Mouse (Mus musculus) heart, adult 2 months (tissue): Measurements from ENCODE around the gene Sarnp. TPM values are rescaled to one million over a fixed set of nuclear protein-coding genes. Genes with fewer than 3 reads are reported as not detected.

Source experiments
- DNase-seq, 2 experiments: peaks; one replicate each; pipeline ENCODE4 v3.0.0; 2021
- H3K27ac ChIP-seq: fragments of 200-600 bp; 2 replicates; pipeline ENCODE4 v1.8.1; 2022
- H3K27me3 ChIP-seq: fragments of 200-500 bp; 2 replicates; pipeline ENCODE4 v1.6.1; 2012; ENCODE audit warnings: mild to moderate bottlenecking, low read length, inconsistent platforms, mixed read lengths; ENCODE audit not compliant: control insufficient read depth, insufficient read depth
- H3K36me3 ChIP-seq: fragments of 200-500 bp; 2 replicates; pipeline ENCODE4 v1.6.1; 2012; ENCODE audit warnings: low read length, inconsistent platforms; ENCODE audit not compliant: control insufficient read depth, insufficient read depth
- H3K4me1 ChIP-seq: fragments of 200-500 bp; 2 replicates; pipeline ENCODE4 v1.6.1; 2011; ENCODE audit warnings: low read length; ENCODE audit not compliant: control insufficient read depth, insufficient read depth
- H3K4me3 ChIP-seq: fragments of 200-600 bp; 2 replicates; pipeline ENCODE4 v1.8.1; 2022
- H3K79me2 ChIP-seq: fragments of 200-500 bp; replicated peaks from 2 replicates; pipeline ENCODE4 v1.6.1; 2012; ENCODE audit warnings: mild to moderate bottlenecking, inconsistent platforms, low read length, moderate library complexity, mixed read lengths; ENCODE audit not compliant: control insufficient read depth, insufficient read depth
- H3K9ac ChIP-seq: fragments of 200-500 bp; 2 replicates; pipeline ENCODE4 v1.6.1; 2012; ENCODE audit warnings: low read depth, mild to moderate bottlenecking, control low read depth, inconsistent platforms, low read length, mixed read lengths
- CTCF ChIP-seq: fragments of 200-600 bp; IDR thresholded peaks from 2 replicates; pipeline ENCODE4 v1.8.1; 2022; ENCODE audit warnings: antibody characterized with exemption, mild to moderate bottlenecking, moderate library complexity
- EP300 ChIP-seq: fragments of 200-500 bp; IDR thresholded peaks from 2 replicates; pipeline ENCODE4 v1.6.1; 2011; ENCODE audit warnings: low read depth, low read length, control low read depth; ENCODE audit not compliant: insufficient read depth
- POLR2A ChIP-seq: fragments of 200-500 bp; IDR thresholded peaks from 2 replicates; pipeline ENCODE4 v1.6.1; 2011; ENCODE audit warnings: mild to moderate bottlenecking, low read depth, low read length, control low read depth; ENCODE audit not compliant: insufficient read depth
- WGBS: fragments of 180-500 bp; shearing (Covaris S2); methylation state at CpG from one replicate; pipeline ENCODE4 v1.1.7; 2018; 5-methylcytosine and 5-hydroxymethylcytosine counted together
- intact Hi-C: fragments of 180-260 bp; cut with DNase I; formaldehyde crosslinking; loops from one replicate; pipeline ENCODE4 v1.15.1; 2025
- polyA plus RNA-seq: library from polyadenylated mRNA; depleted of rRNA; stranded (reverse); fragments of >200 nt; gene quantifications from 2 replicates; pipeline ENCODE4 v1.2.3, GENCODE M21; 2012
- total RNA-seq, 2 experiments: library from RNA; stranded (reverse); gene quantifications; 2 replicates each; pipeline ENCODE4 v1.2.3; 2021

The Sarnp gene
- total and polyA plus RNA-seq, 3 experiments = 14.3 to 43.4 (median 37.2) TPM

GRCm38 (mm10) chr10:128904812-128905211 lies 87.7 kb downstream of the Sarnp start:
- H3K4me3 ChIP-seq = no peak overlapping the region
- TF ChIP-seq POLR2A (no peak), CTCF (no peak), EP300 (no peak)
- no peaks in the 10 kb centered on the region; the same call in 1 of the 2 replicates for H3K4me1 ChIP-seq
- H3K27me3 ChIP-seq = no peaks in the 10 kb centered on the region
- no peaks in the 10 kb centered on the region for H3K36me3 ChIP-seq
- DNase-seq = no peak
- intact Hi-C loops = no loop called here
- 83% methylated on average over 5 of the region's 5 CpGs for WGBS
- H3K9ac ChIP-seq = no peak overlapping the region
- H3K27ac ChIP-seq = no peak overlapping the region
- H3K79me2 ChIP-seq = no peaks in the 10 kb centered on the region

- 72% methylated on average over 13 of the region's 13 CpGs for WGBS
- Histone ChIP-seq H3K9ac (peak overlapping the region; percentile 95), H3K36me3 (no peaks in the 10 kb centered on the region), H3K4me1 (peaks cover 1% of the 10 kb centered on the region; the same call in 1 of the 2 replicates), H3K27ac (peak overlapping the region; percentile 96), H3K27me3 (no peaks in the 10 kb centered on the region), H3K79me2 (no peaks in the 10 kb centered on the region), H3K4me3 (peak overlapping the region; percentile 95; the same call in 1 of the 2 replicates)
- TF ChIP-seq CTCF (no peak), EP300 (no peak), POLR2A (no peak)
- intact Hi-C loops = no loop called here
- no peak for DNase-seq
These were observed 91.8 kb downstream of the Sarnp start for GRCm38 (mm10) chr10:128908778-128909448.

GRCm38 (mm10) chr10:128909567-128910028 lies 92.5 kb downstream of the Sarnp start:
- DNase-seq = peak; percentile 88 to 90
- H3K4me3 ChIP-seq = peak overlapping the region; percentile 95
- no peaks in the 10 kb centered on the region for H3K36me3 ChIP-seq
- intact Hi-C loops = no loop called here
- H3K4me1 ChIP-seq = peaks cover 1% of the 10 kb centered on the region; the same call in 1 of the 2 replicates
- no peaks in the 10 kb centered on the region for H3K27me3 ChIP-seq
- TF ChIP-seq POLR2A = peak; percentile 17; the same call in 1 of the 2 replicates
- TF ChIP-seq CTCF = no peak
- no peaks in the 10 kb centered on the region for H3K79me2 ChIP-seq
- peak overlapping the region; percentile 95 for H3K9ac ChIP-seq
- WGBS = under 1% methylated on average over 36 of the region's 41 CpGs
- peak overlapping the region; percentile 96 for H3K27ac ChIP-seq

GRCm38 (mm10) chr10:128910066-128910841 lies 93.1 kb downstream of the Sarnp start:
- Histone ChIP-seq H3K36me3 (no peaks in the 10 kb centered on the region), H3K27me3 (no peaks in the 10 kb centered on the region), H3K4me3 (peak overlapping the region; percentile 95), H3K27ac (peak overlapping the region; percentile 96), H3K9ac (peak overlapping the region; percentile 95), H3K4me1 (peaks cover 1% of the 10 kb centered on the region; the same call in 1 of the 2 replicates), H3K79me2 (no peaks in the 10 kb centered on the region)
- no peak for TF ChIP-seq POLR2A
- no peak for TF ChIP-seq CTCF
- TF ChIP-seq EP300 = no peak
- peak; percentile 68 to 69 for DNase-seq
- intact Hi-C loops = no loop called here
- 3% methylated on average over 64 of the region's 66 CpGs for WGBS

- Histone ChIP-seq H3K9ac (no peak overlapping the region), H3K79me2 (no peaks in the 10 kb centered on the region), H3K4me3 (no peak overlapping the region), H3K4me1 (peaks cover 1% of the 10 kb centered on the region; the same call in 1 of the 2 replicates), H3K27ac (no peak overlapping the region; the same call in 1 of the 2 replicates), H3K27me3 (no peaks in the 10 kb centered on the region), H3K36me3 (no peaks in the 10 kb centered on the region)
- intact Hi-C loops = no loop called here
- 67% methylated on average over 6 of the region's 6 CpGs for WGBS
- DNase-seq = peak in 1 of 2 experiments; percentile 25
- no peak for TF ChIP-seq EP300
- TF ChIP-seq CTCF = no peak
- no peak for TF ChIP-seq POLR2A
These were observed 94.3 kb downstream of the Sarnp start for GRCm38 (mm10) chr10:128911430-128911829.

GRCm38 (mm10) chr10:128912268-128912667 lies 95.1 kb downstream of the Sarnp start:
- TF ChIP-seq CTCF (no peak), EP300 (no peak), POLR2A (no peak)
- no peaks in the 10 kb centered on the region for H3K36me3 ChIP-seq
- H3K9ac ChIP-seq = no peak overlapping the region
- H3K27ac ChIP-seq = no peak overlapping the region
- 87% methylated on average over 4 of the region's 4 CpGs for WGBS
- no peaks in the 10 kb centered on the region for H3K79me2 ChIP-seq
- H3K4me1 ChIP-seq = peaks cover 1% of the 10 kb centered on the region; the same call in 1 of the 2 replicates
- H3K4me3 ChIP-seq = no peak overlapping the region
- no peaks in the 10 kb centered on the region for H3K27me3 ChIP-seq
- intact Hi-C loops = no loop called here
- no peak for DNase-seq
